11 mouse cellular contexts compared by ENCODE assay signal in the genomic region with DNA sequence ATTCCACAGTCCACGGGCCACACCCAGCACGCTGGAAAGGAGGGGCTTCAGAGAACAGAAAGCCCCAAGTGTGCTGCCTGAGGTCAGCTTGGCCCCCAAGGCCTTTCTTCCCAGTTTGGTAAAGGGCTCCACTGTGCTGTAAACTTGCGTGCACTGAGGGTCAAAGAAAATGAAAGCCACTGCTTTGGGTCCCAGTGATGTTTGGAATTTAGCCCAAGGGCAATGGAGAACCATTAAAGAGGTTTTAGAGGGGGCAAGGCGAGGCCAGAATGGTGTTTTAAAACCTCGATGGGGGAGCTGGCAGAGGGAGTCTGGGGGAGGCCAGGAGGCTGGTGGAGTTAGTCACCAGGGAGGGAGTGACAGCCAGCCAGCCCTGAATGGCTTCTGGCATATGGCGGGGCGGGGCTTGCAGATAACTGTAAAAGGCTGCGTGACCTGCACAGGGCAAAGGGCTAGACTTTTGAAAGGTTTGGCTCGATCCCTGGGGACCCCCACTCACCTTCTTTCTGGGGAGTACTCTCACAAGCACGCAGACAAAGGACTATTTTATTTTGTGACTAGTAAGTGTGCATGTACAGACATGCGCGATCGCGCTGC. TPM values are rescaled to one million over a fixed set of nuclear protein-coding genes. Genes with fewer than 3 reads are reported as not detected.
DNase-seq lines count a peak whose midpoint lies in the region; ATAC-seq and TF ChIP-seq lines count a peak whose summit lies in the region.
"Had no signal": no experiment of that assay in that cellular context is flagged by ENCODE, and none has a peak within 500 bp of the region (broad histone marks: within the 10 kb centered on the region; RNA-seq: fewer than 3 reads in every experiment).

No protein-coding gene starts in this region.

- DNase-seq in cerebellum, postnatal 14 days = peak; percentile 53 to 72
- no peak for DNase-seq in cerebellum, adult 9-11 months
- DNase-seq in c-Kit-positive CD71-negative TER-119-negative erythroid progenitor cells, embryonic 14.5 days (ENCODE audit: low read depth) = peak; percentile 35
- peak; percentile 58 for DNase-seq in mesoderm, embryonic 11.5 days (ENCODE audit: low read depth, low spot score)
- DNase-seq in right cerebral cortex, postnatal 25 days = no peak
- DNase-seq in layer of hippocampus, adult 11-12 months (ENCODE audit: low spot score) = no peak
- DNase-seq in left cerebral cortex, adult 2 months (ENCODE audit: extremely low spot score in 1 of 2, low spot score in 2 of 2) = no peak
- DNase-seq: heart, adult 2 months; kidney, postnatal 25 days; lung, postnatal 14 days had no signal

- intact Hi-C loops in left cerebral cortex, adult 2 months (cut with DNase I) = no loop called here

- peak; percentile 65 for ATAC-seq in hindbrain, embryonic 12.5 days (ENCODE audit: low FRiP score)

- no peak for TF ChIP-seq CTCF in left cerebral cortex, adult 2 months (IDR thresholded peaks at IDR 0.05)

- no peaks in the 10 kb centered on the region for H3K27me3 ChIP-seq in hindbrain, embryonic 12.5 days

- no peak overlapping the region for H3K4me2 ChIP-seq in hindbrain, embryonic 12.5 days (replicated peaks)

- peaks cover 25% of the 10 kb centered on the region for H3K4me1 ChIP-seq in hindbrain, embryonic 12.5 days

- no peak overlapping the region for H3K4me3 ChIP-seq in hindbrain, embryonic 12.5 days
- H3K4me3 ChIP-seq in left cerebral cortex, adult 2 months = no peak overlapping the region
- H3K4me3 ChIP-seq: heart, adult 2 months had no signal

- peaks cover 5% of the 10 kb centered on the region; the same call in 1 of the 2 replicates for H3K9me3 ChIP-seq in hindbrain, embryonic 12.5 days (replicated peaks)

- no peak overlapping the region for H3K9ac ChIP-seq in hindbrain, embryonic 12.5 days

- 41% methylated on average over 14 of the region's 14 CpGs for WGBS in hindbrain, embryonic 12.5 days

- peak overlapping the region; percentile 67; the same call in 1 of the 2 replicates for H3K27ac ChIP-seq in hindbrain, embryonic 12.5 days
- no peak overlapping the region for H3K27ac ChIP-seq in left cerebral cortex, adult 2 months
- H3K27ac ChIP-seq: heart, adult 2 months had no signal

- H3K36me3 ChIP-seq in hindbrain, embryonic 12.5 days = no peaks in the 10 kb centered on the region; the same call in 1 of the 2 replicates

RNA-seq across cellular contexts. Expression of a gene that starts 47.2 kb away (rescaled TPM):
- 15.2 and 20.2 TPM in 2 replicates for polyA plus RNA-seq in hindbrain, embryonic 12.5 days (2016; fragmentation: Nextera tagmentation; extraction: Ambion mirVana)
- total RNA-seq in left cerebral cortex, adult 2 months (2021) = 1 to 10 TPM; 2.7 to 3.4 TPM

Comparison
In these comparisons a context has a peak if more than half of its experiments do, and no peak if none do; other contexts are left out.
1. DNase-seq: peak in cerebellum, postnatal 14 days (2 of 2), c-Kit-positive CD71-negative TER-119-negative erythroid progenitor cells, embryonic 14.5 days (single experiment) and mesoderm, embryonic 11.5 days (single experiment); none in cerebellum, adult 9-11 months (single experiment), right cerebral cortex, postnatal 25 days (single experiment), layer of hippocampus, adult 11-12 months (single experiment) and left cerebral cortex, adult 2 months (0 of 2).